Mouse (Mus musculus) heart, embryonic 12.5 days (tissue): Measurements from ENCODE around the gene Eif3i. TPM values are rescaled to one million over a fixed set of nuclear protein-coding genes. Genes with fewer than 3 reads are reported as not detected.
A peak's percentile ranks its signal among the peaks of the same experiment; 100 is the strongest.

Experiments used
- ATAC-seq: fragments of 200-750 bp; cut with Nextera tagmentation; 2 replicates; pipeline ENCODE4 v1.8.0; 2017; ENCODE audit warnings: moderate TSS enrichment, moderate library complexity; ENCODE audit not compliant: insufficient number of reproducible peaks, low FRiP score
- H3K27ac ChIP-seq: fragments of 300-500 bp; sonication (generic); 2 replicates; pipeline ENCODE4 v1.5.1; 2016; ENCODE audit warnings: mild to moderate bottlenecking, moderate library complexity; ENCODE audit not compliant: poor library complexity, severe bottlenecking
- H3K27me3 ChIP-seq: fragments of 300-500 bp; sonication (generic); replicated peaks from 2 replicates; pipeline ENCODE4 v1.6.1; 2016; ENCODE audit warnings: mild to moderate bottlenecking, moderate library complexity
- H3K36me3 ChIP-seq: fragments of 300-500 bp; sonication (generic); 2 replicates; pipeline ENCODE4 v1.6.1; 2016; ENCODE audit warnings: mild to moderate bottlenecking, moderate library complexity
- H3K4me1 ChIP-seq: fragments of 300-500 bp; sonication (generic); replicated peaks from 2 replicates; pipeline ENCODE4 v1.6.1; 2016; ENCODE audit warnings: mild to moderate bottlenecking
- H3K4me2 ChIP-seq: fragments of 300-500 bp; sonication (generic); 2 replicates; pipeline ENCODE4 v1.6.1; 2016; ENCODE audit warnings: mild to moderate bottlenecking, moderate library complexity
- H3K4me3 ChIP-seq: fragments of 300-500 bp; sonication (generic); 2 replicates; pipeline ENCODE4 v1.5.1; 2016; ENCODE audit warnings: mild to moderate bottlenecking
- H3K9ac ChIP-seq: fragments of 300-500 bp; sonication (generic); 2 replicates; pipeline ENCODE4 v1.6.1; 2016; ENCODE audit warnings: mild to moderate bottlenecking, moderate library complexity
- H3K9me3 ChIP-seq: fragments of 300-500 bp; sonication (generic); replicated peaks from 2 replicates; pipeline ENCODE4 v1.6.1; 2016; ENCODE audit warnings: mild to moderate bottlenecking, moderate library complexity
- WGBS: fragments of 180-500 bp; shearing (Covaris S2); methylation state at CpG from one replicate; pipeline ENCODE4 v1.1.7; 2016; 5-methylcytosine and 5-hydroxymethylcytosine counted together
- polyA plus RNA-seq: library from polyadenylated mRNA; unstranded; fragments of >200 nt; fragmentation: Nextera tagmentation; extraction: Ambion mirVana; gene quantifications from 2 replicates; pipeline ENCODE4 v1.2.1, GENCODE M21; 2016

Gene Eif3i
- polyA plus RNA-seq, 1 experiment from 2014 or later: 156 TPM

DNA sequence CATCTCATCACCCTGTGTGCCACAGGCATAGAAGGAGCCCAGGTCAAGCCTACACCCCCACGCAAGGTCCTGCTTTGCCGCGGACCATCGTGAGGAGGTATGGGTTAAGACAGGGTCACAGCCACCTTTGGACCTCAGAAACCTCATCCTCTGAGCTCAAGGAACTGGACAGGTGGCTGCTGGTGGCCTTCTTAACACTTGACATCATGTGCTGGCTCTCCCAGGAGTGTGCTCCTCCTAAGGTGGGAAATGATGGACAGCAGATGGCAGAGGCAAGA, 27.4 kb downstream of the Eif3i start:
- 94% methylated on average over 4 of the region's 4 CpGs for WGBS
- Histone ChIP-seq H3K27me3 (no peaks in the 10 kb centered on the region; the same call in 1 of the 2 replicates), H3K4me3 (no peak overlapping the region), H3K4me2 (no peak overlapping the region), H3K9me3 (no peaks in the 10 kb centered on the region), H3K4me1 (peaks cover 11% of the 10 kb centered on the region), H3K36me3 (no peaks in the 10 kb centered on the region), H3K27ac (peak overlapping the region; percentile 34), H3K9ac (no peak overlapping the region)
- no peak for ATAC-seq

GRCm38 (mm10) chr4:129572236-129573092, 28.0 kb downstream of the Eif3i start:
- 0 out of 2 replicates have a peak, but pooled peaks have one; percentile 27 for ATAC-seq
- no peaks in the 10 kb centered on the region for H3K9me3 ChIP-seq
- peaks cover 11% of the 10 kb centered on the region for H3K4me1 ChIP-seq
- H3K36me3 ChIP-seq: no peaks in the 10 kb centered on the region
- H3K9ac ChIP-seq: no peak overlapping the region
- no peak overlapping the region for H3K4me2 ChIP-seq
- no peaks in the 10 kb centered on the region; the same call in 1 of the 2 replicates for H3K27me3 ChIP-seq
- H3K4me3 ChIP-seq: no peak overlapping the region
- H3K27ac ChIP-seq: peak overlapping the region; percentile 34
- WGBS: 65% methylated on average over 13 of the region's 13 CpGs

DNA sequence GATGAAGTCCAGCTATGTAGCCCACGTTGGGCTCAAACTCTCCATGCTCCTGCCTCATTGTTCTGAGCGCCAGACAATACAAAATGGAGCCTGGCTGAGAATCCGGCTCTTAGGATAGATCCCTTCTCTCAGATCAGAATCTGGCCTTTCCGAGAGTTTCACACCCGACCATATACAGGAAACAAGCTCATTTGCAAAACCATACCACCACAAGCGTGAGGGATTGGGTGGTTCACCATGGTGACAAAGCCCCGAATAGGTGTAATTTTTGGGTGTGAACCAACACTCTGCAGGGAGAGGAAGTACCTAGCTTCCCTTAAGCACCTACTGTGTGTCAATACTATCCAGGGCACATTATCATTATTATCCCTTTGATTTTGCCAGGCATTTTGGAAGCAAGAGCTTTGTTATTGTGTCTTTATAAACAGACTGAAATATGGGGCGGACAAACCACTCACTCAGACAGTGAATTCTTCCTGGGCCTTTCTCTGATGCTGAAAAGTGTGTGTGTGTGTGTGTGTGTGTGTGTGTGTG, 28.8 kb downstream of the Eif3i start:
- Histone ChIP-seq H3K9me3 (no peaks in the 10 kb centered on the region), H3K36me3 (no peaks in the 10 kb centered on the region), H3K4me1 (peaks cover 11% of the 10 kb centered on the region), H3K4me2 (no peak overlapping the region), H3K27ac (no peak overlapping the region), H3K27me3 (no peaks in the 10 kb centered on the region; the same call in 1 of the 2 replicates), H3K9ac (no peak overlapping the region), H3K4me3 (no peak overlapping the region)
- 71% methylated on average over 8 of the region's 8 CpGs for WGBS
- no peak for ATAC-seq

DNA sequence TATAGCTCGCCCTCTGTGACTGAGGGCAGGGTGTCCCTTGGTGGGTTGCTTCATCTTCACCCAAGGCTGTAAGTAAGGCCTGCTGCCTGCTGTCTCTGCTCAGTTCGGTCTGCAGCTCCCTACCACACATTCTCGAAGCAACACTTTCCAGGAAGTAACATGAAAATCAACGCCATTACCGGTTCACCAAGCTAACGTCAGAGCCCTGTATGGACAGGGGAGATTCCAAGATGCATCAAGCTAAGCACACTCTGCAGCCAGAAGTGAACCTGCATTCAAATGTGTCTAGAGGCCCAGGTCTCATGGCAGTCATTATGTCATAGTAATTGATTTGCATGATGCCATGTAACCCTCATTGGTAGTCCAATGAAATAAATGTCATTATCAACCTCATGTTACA, 30.4 kb downstream of the Eif3i start:
- WGBS: 80% methylated on average over 6 of the region's 6 CpGs
- no peaks in the 10 kb centered on the region; the same call in 1 of the 2 replicates for H3K27me3 ChIP-seq
- no peak for ATAC-seq
- no peaks in the 10 kb centered on the region for H3K36me3 ChIP-seq
- H3K9me3 ChIP-seq: no peaks in the 10 kb centered on the region
- H3K4me1 ChIP-seq: peaks cover 5% of the 10 kb centered on the region
- H3K4me2 ChIP-seq: no peak overlapping the region
- no peak overlapping the region for H3K4me3 ChIP-seq
- H3K27ac ChIP-seq: no peak overlapping the region
- H3K9ac ChIP-seq: no peak overlapping the region

DNA sequence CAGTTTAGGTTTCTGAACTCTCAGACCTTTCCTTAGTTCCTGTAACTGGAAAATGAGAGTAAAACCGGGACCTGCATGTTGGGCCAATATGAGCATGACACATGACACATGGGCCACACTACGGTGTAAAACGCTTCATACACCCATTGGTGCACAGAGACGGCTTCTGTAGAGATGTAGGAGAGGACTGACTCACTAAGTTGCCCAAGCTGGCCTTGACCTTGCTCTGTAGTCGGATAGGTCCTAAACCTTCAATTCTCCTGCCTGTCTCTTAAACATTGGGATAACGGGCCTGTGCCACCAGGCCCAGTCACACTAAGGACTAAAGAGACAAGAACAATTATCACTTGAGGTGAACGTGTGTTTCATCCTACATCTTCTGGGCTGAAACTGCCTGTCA, 32.1 kb downstream of the Eif3i start:
- H3K4me2 ChIP-seq: no peak overlapping the region
- H3K9me3 ChIP-seq: no peaks in the 10 kb centered on the region
- no peak overlapping the region for H3K4me3 ChIP-seq
- ATAC-seq: no peak
- H3K4me1 ChIP-seq: peaks cover 4% of the 10 kb centered on the region; the same call in 1 of the 2 replicates
- H3K27ac ChIP-seq: no peak overlapping the region
- no peaks in the 10 kb centered on the region; the same call in 1 of the 2 replicates for H3K27me3 ChIP-seq
- no peak overlapping the region for H3K9ac ChIP-seq
- H3K36me3 ChIP-seq: no peaks in the 10 kb centered on the region
- 80% methylated on average over 7 of the region's 7 CpGs for WGBS

GRCm38 (mm10) chr4:129565139-129565538, 35.3 kb downstream of the Eif3i start:
- Histone ChIP-seq H3K4me1 (no peaks in the 10 kb centered on the region), H3K27ac (no peak overlapping the region), H3K36me3 (no peaks in the 10 kb centered on the region), H3K4me3 (no peak overlapping the region), H3K4me2 (no peak overlapping the region), H3K27me3 (no peaks in the 10 kb centered on the region), H3K9ac (no peak overlapping the region), H3K9me3 (no peaks in the 10 kb centered on the region)
- 82% methylated on average over 6 of the region's 6 CpGs for WGBS
- ATAC-seq: no peak

- ATAC-seq: no peak
- WGBS: 77% methylated on average over 8 of the region's 8 CpGs
- H3K27ac ChIP-seq: no peak overlapping the region
Measured at GRCm38 (mm10) chr4:129563718-129564117, 36.7 kb downstream of the Eif3i start.

DNA sequence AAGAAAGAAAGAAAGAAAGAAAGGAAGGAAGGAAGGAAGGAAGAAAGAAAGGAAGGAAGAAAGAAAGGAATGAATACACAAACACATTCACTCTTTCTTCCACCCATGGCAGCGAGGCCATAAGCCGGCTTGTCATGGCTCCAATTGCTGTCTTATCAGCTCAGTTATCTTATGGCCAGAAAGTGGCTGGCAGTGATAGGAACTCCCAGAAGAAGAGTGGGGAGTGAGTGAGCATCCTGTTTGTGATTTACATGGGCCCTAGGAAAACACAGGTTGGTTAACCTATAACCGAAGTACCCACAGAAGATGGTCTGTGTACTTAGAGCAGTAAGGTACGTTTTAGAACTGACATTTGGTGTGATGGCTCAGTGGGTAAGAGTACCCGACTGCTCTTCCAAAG, 39.3 kb downstream of the Eif3i start:
- H3K9me3 ChIP-seq: no peaks in the 10 kb centered on the region
- H3K9ac ChIP-seq: no peak overlapping the region
- no peak overlapping the region for H3K4me3 ChIP-seq
- no peak overlapping the region for H3K4me2 ChIP-seq
- H3K4me1 ChIP-seq: peaks cover 10% of the 10 kb centered on the region; the same call in 1 of the 2 replicates
- ATAC-seq: no peak
- H3K27ac ChIP-seq: no peak overlapping the region
- no peaks in the 10 kb centered on the region for H3K27me3 ChIP-seq
- no peaks in the 10 kb centered on the region for H3K36me3 ChIP-seq
- WGBS: 74% methylated on average over 5 of the region's 5 CpGs

More at GRCm38 (mm10) chr4:129563718-129564117, 36.7 kb downstream of the Eif3i start:
- no peak overlapping the region for H3K9ac ChIP-seq
- H3K27me3 ChIP-seq: no peaks in the 10 kb centered on the region
- no peaks in the 10 kb centered on the region for H3K9me3 ChIP-seq
- no peak overlapping the region for H3K4me3 ChIP-seq
- H3K4me1 ChIP-seq: no peaks in the 10 kb centered on the region
- H3K36me3 ChIP-seq: no peaks in the 10 kb centered on the region
- H3K4me2 ChIP-seq: no peak overlapping the region

DNA sequence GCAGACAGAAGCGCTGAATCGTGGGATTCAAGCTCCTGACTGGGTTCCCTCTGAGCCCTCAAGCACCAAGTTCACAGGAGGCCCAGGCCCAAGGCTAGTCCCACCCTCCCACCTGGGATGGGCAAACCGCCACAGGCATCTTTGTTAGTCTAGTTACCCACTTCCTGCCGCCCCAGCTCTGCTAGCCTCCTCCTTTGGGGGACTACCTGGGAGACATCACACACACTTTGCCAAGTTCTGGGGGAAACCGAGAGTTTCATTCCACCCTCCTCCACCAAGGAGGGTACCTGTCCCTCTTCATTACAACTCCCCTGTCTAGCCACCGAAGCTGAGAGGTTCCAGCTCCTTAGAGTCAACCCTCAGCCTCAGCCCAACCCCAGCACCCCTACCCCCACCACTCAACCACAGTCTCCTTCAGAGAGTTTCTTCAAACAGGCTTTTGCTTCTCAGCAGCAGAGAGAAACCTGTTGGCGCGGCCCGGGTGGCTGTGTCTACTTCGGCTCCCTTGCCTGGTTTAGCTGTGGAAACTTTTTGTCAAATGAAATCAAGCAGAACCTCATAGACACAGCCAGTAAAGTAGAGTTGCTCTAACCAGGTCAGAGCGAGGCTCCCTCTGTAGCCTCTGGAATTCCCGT, 42.0 kb downstream of the Eif3i start:
- Histone ChIP-seq H3K27ac (no peak overlapping the region), H3K36me3 (no peaks in the 10 kb centered on the region), H3K27me3 (peaks cover 5% of the 10 kb centered on the region; the same call in 1 of the 2 replicates), H3K4me3 (no peak overlapping the region), H3K4me2 (no peak overlapping the region), H3K9me3 (no peaks in the 10 kb centered on the region), H3K4me1 (peaks cover 17% of the 10 kb centered on the region), H3K9ac (no peak overlapping the region)
- WGBS: 80% methylated on average over 12 of the region's 12 CpGs
- ATAC-seq: no peak

- peak overlapping the region; percentile 92 for H3K4me2 ChIP-seq
- H3K27me3 ChIP-seq: peaks cover 5% of the 10 kb centered on the region; the same call in 1 of the 2 replicates
- ATAC-seq: peak; percentile 22; the same call in 1 of the 2 replicates
- H3K36me3 ChIP-seq: no peaks in the 10 kb centered on the region
- no peaks in the 10 kb centered on the region for H3K9me3 ChIP-seq
- H3K9ac ChIP-seq: no peak overlapping the region
- H3K4me1 ChIP-seq: peaks cover 17% of the 10 kb centered on the region
- 64% methylated on average over 9 of the region's 9 CpGs for WGBS
- H3K27ac ChIP-seq: no peak overlapping the region
- H3K4me3 ChIP-seq: peak overlapping the region; percentile 53; the same call in 1 of the 2 replicates
Measured at GRCm38 (mm10) chr4:129557256-129557808, 43.1 kb downstream of the Eif3i start.
